Mouse (Mus musculus): Measurements from ENCODE around the gene Reps2. TPM values are rescaled to one million over a fixed set of nuclear protein-coding genes. Genes with fewer than 3 reads are reported as not detected.

Gene Reps2
- polyA plus RNA-seq, 1 experiment from 2014 or later, result 1.9 TPM

DNA sequence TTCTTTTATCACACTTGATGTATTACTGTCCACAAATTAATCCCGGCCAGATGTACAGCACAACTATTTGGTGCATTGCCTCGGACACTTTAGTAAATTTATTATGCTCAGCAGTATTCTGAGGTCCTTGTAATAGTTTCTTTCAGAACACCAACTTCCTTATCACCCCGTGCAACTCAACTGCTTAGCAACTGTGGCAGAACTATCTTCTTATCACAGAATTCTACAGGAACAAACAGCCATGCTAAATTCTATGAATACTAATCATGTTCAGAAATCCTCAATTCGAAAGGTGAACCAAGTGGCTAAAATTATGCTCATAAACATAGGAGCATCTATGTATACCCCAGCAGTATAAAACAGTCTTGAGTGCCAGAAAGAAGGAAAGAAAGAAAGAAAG is 1.7 kb downstream of the Reps2 start:
- WGBS, result 65% methylated on average over 4 of the region's 4 CpGs
- ATAC-seq (ENCODE audit: low FRiP score), result no peak
- H3K4me1 ChIP-seq, result peaks cover 2% of the 10 kb centered on the region; the same call in 1 of the 2 replicates
- H3K9ac ChIP-seq (replicated peaks), result no peak overlapping the region
- H3K9me3 ChIP-seq (replicated peaks), result no peaks in the 10 kb centered on the region
- no peak overlapping the region for H3K4me3 ChIP-seq (replicated peaks)
- H3K4me2 ChIP-seq, result peak overlapping the region; percentile 62
- H3K27me3 ChIP-seq (replicated peaks), result peaks cover 9% of the 10 kb centered on the region; the same call in 1 of the 2 replicates
- H3K27ac ChIP-seq (replicated peaks), result no peak overlapping the region
- no peaks in the 10 kb centered on the region for H3K36me3 ChIP-seq

DNA sequence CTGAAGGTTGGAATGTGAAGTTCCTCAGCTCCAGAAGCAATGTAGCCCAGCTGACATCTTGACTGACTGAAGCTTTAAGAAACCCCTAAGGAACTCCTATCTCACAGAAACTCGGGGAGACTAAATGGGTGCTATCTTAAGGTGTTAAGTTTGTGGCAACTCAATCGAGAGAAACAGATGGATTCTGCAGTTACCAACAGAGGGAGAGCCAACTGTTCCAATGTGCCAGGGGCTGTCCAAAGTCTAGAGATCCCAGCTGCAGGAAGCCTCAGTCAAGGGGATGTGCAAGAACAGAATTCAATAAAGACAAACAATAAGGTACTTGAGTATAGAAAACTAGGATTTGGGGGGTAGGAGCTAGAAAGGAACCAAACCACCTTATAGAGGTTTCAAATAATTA is 8.3 kb downstream of the Reps2 start:
- Histone ChIP-seq H3K4me2 (no peak overlapping the region), H3K4me1 (no peaks in the 10 kb centered on the region), H3K4me3 (replicated peaks) (no peak overlapping the region), H3K27ac (replicated peaks) (no peak overlapping the region), H3K27me3 (replicated peaks) (peaks cover 8% of the 10 kb centered on the region; the same call in 1 of the 2 replicates), H3K9me3 (replicated peaks) (no peaks in the 10 kb centered on the region), H3K9ac (replicated peaks) (no peak overlapping the region), H3K36me3 (no peaks in the 10 kb centered on the region)
- WGBS, result 58% methylated on average over 2 of the region's 2 CpGs
- ATAC-seq (ENCODE audit: low FRiP score), result no peak

DNA sequence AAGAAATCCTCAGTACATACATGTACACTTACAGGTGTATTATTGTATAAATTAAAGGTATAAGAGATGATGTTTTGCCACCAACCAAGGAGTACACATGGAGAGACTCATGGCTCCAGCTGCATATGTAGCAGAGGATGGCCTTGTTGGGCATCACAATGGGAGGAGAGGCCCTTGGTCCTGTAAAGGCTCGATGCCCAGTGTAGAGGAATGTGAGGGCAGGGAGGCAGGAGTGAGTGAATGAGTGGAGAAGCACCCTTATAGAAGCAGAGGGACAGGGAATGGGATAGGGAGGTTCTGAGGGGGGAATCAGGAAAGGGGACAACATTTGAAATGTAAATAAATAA is 21.4 kb downstream of the Reps2 start:
- no peak for ATAC-seq (ENCODE audit: low FRiP score)
- Histone ChIP-seq H3K36me3 (no peaks in the 10 kb centered on the region), H3K9me3 (replicated peaks) (no peaks in the 10 kb centered on the region), H3K4me3 (replicated peaks) (no peak overlapping the region), H3K4me2 (no peak overlapping the region), H3K9ac (replicated peaks) (no peak overlapping the region), H3K27ac (replicated peaks) (no peak overlapping the region), H3K4me1 (no peaks in the 10 kb centered on the region), H3K27me3 (replicated peaks) (no peaks in the 10 kb centered on the region)
- 56% methylated on average over 1 of the region's 1 CpGs for WGBS

DNA sequence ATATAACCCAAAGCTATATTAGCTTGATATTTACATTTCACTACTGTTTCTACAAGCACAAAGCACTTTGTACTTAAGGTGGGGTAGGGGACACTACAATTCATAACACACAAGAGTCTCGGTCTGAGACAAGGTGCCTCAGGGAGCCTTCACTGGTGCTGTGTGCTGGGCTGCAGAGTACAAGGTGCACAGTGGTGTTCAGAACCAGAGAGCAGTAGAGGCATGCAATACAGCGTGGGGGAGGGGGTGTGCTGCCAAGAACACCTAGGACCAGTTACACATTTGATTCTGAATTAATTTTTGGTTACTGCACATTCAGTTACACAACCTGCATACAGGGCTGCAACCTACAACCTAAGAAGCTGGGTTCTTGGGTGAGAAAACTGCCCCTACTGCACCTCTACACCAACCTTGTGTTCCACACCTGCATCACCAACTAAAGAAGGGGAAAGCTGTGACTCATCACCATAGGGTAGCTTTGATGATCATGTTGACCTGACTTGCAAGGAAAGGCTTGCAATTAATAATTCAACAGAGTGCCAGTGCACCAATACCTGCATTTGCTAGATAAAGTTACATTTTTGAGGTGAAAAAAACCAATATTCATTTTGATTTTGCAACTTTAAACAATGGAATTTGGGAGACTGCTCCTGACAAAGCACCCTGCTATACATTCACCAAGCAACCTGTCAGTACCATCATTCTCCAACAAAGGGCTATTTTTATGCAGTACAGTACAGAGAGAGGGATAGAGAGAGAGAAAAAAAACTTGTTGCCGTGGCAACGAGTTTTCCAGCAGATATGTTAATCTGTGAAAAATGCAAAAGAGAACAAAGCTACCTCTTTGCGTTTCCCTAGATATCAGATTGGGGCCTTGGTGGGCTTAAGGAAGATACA is 22.0 kb downstream of the Reps2 start:
- Histone ChIP-seq H3K9me3 (replicated peaks) (no peaks in the 10 kb centered on the region), H3K4me3 (replicated peaks) (no peak overlapping the region), H3K4me1 (no peaks in the 10 kb centered on the region), H3K27ac (replicated peaks) (no peak overlapping the region), H3K9ac (replicated peaks) (no peak overlapping the region), H3K36me3 (no peaks in the 10 kb centered on the region), H3K4me2 (no peak overlapping the region), H3K27me3 (replicated peaks) (no peaks in the 10 kb centered on the region)
- 76% methylated on average over 5 of the region's 5 CpGs for WGBS
- 0 out of 2 replicates have a peak, but pooled peaks have one; percentile 45 for ATAC-seq (ENCODE audit: low FRiP score)

DNA sequence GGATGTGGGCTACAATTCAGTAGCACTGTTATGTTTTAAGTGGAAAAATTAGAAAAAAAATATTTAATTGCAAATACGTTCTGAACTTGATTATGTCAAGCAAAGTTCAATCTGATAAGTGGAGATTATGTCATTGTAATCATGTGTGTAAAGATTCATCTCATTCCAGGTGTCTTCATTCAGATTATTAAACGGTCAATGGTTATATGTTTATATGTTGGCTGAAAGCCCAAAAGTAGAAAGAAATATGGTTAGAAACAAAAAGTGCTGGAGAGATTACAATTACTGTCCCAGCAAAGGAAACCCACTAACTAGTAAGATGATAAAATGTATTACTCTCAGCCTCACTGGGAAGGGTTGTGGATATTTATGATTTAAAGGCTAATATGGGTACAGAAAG is 23.7 kb downstream of the Reps2 start:
- H3K9ac ChIP-seq (replicated peaks), result no peak overlapping the region
- H3K27ac ChIP-seq (replicated peaks), result no peak overlapping the region
- H3K4me3 ChIP-seq (replicated peaks), result no peak overlapping the region
- peaks cover 1% of the 10 kb centered on the region; the same call in 1 of the 2 replicates for H3K27me3 ChIP-seq (replicated peaks)
- WGBS, result 83% methylated on average over 2 of the region's 2 CpGs
- ATAC-seq (ENCODE audit: low FRiP score), result no peak
- no peaks in the 10 kb centered on the region for H3K36me3 ChIP-seq
- no peak overlapping the region for H3K4me2 ChIP-seq
- no peaks in the 10 kb centered on the region for H3K4me1 ChIP-seq
- H3K9me3 ChIP-seq (replicated peaks), result no peaks in the 10 kb centered on the region

DNA sequence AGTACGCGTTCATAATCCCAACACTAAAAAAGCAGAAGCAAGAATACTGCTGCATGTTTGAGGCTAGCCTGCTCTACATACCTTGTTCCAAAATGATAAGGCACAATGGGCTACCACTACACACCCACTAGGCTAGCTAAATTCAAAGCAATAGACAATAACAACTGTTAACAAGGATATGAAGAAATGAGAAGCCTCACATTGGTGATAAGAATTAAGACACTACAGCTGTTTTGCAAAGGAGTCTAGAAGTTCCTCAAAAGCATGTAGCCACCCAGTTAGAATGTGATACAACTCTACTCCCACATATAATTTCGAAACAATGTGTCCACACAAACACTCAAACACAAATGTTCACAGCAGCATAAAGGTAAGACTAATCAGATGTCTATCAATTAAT is 24.9 kb downstream of the Reps2 start:
- ATAC-seq (ENCODE audit: low FRiP score), result no peak
- 87% methylated on average over 3 of the region's 3 CpGs for WGBS
- Histone ChIP-seq H3K9me3 (replicated peaks) (no peaks in the 10 kb centered on the region), H3K4me1 (no peaks in the 10 kb centered on the region), H3K27me3 (replicated peaks) (peaks cover 3% of the 10 kb centered on the region; the same call in 1 of the 2 replicates), H3K9ac (replicated peaks) (no peak overlapping the region), H3K27ac (replicated peaks) (no peak overlapping the region), H3K4me2 (no peak overlapping the region), H3K36me3 (no peaks in the 10 kb centered on the region), H3K4me3 (replicated peaks) (no peak overlapping the region)

DNA sequence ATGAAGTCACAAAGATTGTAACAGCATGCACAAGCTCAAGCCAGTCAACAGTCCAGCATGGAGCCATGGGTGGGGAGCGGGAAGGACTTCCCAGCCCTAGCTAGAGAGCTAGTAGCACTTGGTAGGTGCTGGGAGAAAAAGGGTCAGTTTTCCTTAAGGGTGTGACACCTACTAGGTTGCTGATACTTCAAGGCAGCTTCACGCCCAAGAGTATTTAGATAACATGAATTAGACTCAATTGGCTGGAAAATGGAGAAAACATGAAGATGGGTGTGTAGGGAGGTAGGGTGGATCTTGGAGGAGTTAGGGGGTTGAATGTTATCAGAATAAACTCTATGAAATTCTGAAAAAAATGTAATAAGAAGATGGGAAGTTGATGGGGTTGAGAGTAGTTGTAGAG is 37.3 kb downstream of the Reps2 start:
- Histone ChIP-seq H3K9me3 (replicated peaks) (no peaks in the 10 kb centered on the region), H3K4me3 (replicated peaks) (no peak overlapping the region), H3K36me3 (no peaks in the 10 kb centered on the region), H3K4me1 (no peaks in the 10 kb centered on the region), H3K9ac (replicated peaks) (no peak overlapping the region), H3K4me2 (no peak overlapping the region), H3K27ac (replicated peaks) (no peak overlapping the region), H3K27me3 (replicated peaks) (peaks cover 3% of the 10 kb centered on the region; the same call in 1 of the 2 replicates)
- ATAC-seq (ENCODE audit: low FRiP score), result no peak
- 88% methylated on average over 2 of the region's 2 CpGs for WGBS

DNA sequence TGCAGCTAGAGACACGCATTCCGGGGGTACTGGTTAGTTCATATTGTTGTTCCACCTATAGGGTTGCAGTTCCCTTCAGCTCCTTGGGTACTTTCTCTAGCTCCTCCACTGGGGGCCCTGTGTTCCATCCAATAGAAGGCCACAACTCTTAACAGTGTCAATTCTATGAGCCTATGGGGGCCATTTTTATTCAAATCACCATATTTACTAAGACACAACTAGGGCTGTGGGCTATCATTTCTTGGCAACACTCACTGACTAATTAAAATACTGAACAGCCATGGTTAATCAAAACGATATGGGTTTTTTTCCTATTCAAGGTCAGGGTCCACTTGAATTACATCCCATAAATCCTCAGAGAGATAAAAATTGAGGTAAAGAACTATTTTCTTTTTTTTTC is 43.8 kb downstream of the Reps2 start:
- Histone ChIP-seq H3K9me3 (replicated peaks) (no peaks in the 10 kb centered on the region), H3K36me3 (no peaks in the 10 kb centered on the region), H3K27ac (replicated peaks) (no peak overlapping the region), H3K4me2 (no peak overlapping the region), H3K27me3 (replicated peaks) (no peaks in the 10 kb centered on the region), H3K9ac (replicated peaks) (no peak overlapping the region), H3K4me1 (no peaks in the 10 kb centered on the region), H3K4me3 (replicated peaks) (no peak overlapping the region)
- no peak for ATAC-seq (ENCODE audit: low FRiP score)
- 59% methylated on average over 3 of the region's 3 CpGs for WGBS

DNA sequence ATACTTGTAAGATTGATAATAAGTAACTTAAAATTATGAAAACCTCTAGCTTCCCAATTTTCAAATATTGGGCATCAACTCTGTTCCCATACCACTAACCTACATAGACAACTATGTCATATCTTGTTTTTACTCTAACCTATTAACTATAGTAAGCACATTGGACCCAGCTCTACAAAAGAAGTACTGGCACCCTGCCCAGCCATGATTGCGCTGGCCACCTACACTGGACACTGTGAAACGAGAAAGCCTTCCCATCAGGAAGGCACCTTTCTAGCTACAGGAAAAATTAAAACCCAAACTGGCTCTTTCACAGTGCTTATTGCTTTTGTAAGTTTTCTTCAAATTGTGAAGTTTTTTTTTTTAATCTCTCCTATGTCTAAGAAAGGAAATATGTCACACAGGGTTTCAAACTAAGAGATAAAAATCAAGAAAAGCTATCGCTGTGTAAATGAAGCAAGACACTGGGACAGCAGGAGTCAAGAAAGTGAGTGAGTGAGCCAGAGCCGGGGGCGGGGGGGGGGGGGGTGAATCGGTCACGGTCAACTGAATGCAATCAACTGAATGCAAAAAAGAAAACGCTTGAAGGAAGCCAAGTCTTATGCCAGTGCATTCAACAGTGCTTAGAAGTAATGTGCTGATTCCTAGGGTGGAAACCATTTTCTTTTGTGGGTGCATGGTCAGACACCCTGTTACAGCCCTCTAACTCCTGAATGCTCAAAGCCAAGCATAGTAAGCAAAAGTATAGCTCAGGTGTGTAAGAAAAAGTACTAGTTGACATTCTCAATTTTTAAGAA is 52.2 kb downstream of the Reps2 start:
- Histone ChIP-seq H3K27me3 (replicated peaks) (no peaks in the 10 kb centered on the region), H3K36me3 (no peaks in the 10 kb centered on the region), H3K4me3 (replicated peaks) (no peak overlapping the region), H3K9ac (replicated peaks) (no peak overlapping the region), H3K9me3 (replicated peaks) (no peaks in the 10 kb centered on the region), H3K27ac (replicated peaks) (no peak overlapping the region), H3K4me1 (no peaks in the 10 kb centered on the region), H3K4me2 (no peak overlapping the region)
- ATAC-seq (ENCODE audit: low FRiP score), result no peak
- whole genome bisulfite sequencing, result 47% methylated on average over 8 of the region's 8 CpGs

DNA sequence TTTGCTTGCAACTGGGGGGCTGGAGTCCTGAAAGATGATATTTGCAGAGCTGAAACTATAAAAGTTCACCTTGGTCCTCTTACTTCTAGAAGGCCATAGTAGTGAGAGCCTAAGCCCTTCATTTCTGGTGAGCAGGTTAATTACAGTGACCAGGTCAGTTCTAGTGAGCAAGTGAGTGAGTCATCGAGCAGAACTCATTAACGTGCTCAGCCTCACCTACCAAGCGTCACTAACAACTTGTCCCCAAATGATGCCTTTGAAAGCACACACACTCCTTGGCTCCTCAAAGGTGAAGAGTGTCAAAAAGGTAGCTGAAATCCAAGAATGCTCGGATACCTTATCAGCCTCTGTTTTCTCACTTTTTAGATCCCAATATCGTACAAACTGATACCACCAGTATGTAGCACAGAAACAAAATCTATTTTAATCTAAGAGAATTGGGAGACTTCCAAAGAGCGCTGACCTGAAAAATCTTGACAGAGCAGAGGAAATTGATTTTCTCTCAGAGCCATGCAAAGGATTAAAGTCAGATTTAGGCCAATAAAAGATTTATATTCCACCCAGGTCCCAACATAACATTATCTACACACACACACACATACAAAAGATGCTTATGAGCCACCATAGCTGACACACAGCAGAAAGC is 53.2 kb downstream of the Reps2 start:
- no peak for ATAC-seq (ENCODE audit: low FRiP score)
- Histone ChIP-seq H3K9ac (replicated peaks) (no peak overlapping the region), H3K4me3 (replicated peaks) (no peak overlapping the region), H3K36me3 (no peaks in the 10 kb centered on the region), H3K27ac (replicated peaks) (no peak overlapping the region), H3K4me1 (no peaks in the 10 kb centered on the region), H3K9me3 (replicated peaks) (no peaks in the 10 kb centered on the region), H3K4me2 (no peak overlapping the region), H3K27me3 (replicated peaks) (no peaks in the 10 kb centered on the region)
- WGBS, result 67% methylated on average over 6 of the region's 6 CpGs

DNA sequence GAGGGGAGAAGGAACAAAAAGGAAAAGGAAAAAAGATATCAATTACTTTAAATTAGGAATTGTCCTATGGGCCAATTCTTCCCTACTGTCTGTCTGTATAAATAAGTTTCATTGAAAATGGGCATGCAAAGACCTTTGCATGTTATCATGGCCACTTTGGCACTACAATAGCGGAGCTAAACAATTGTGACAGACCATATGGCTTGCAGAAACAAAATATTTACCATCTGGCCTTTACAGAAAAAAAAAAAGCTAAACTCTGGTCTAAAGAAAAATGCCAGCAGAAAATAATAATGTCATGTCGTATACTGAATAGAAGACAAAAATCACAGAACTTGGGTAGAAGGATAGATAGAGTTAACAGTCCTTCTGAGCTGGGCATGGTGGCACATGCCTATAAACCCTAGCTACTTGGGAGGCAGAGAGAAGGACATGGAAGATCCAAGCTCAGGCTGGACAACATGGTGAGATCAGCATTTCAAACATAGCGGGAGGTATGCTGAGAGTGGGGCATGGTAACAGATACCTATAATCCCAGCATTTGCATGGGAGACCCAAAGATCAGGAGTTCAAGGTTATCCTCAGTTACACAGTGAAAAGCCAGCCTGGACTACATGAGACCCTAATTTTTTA is 54.2 kb downstream of the Reps2 start:
- H3K27ac ChIP-seq (replicated peaks), result no peak overlapping the region
- 83% methylated on average over 3 of the region's 3 CpGs for WGBS
- H3K4me3 ChIP-seq (replicated peaks), result no peak overlapping the region
- no peak for ATAC-seq (ENCODE audit: low FRiP score)
- no peaks in the 10 kb centered on the region; the same call in 1 of the 2 replicates for H3K27me3 ChIP-seq (replicated peaks)
- no peak overlapping the region for H3K9ac ChIP-seq (replicated peaks)
- H3K9me3 ChIP-seq (replicated peaks), result no peaks in the 10 kb centered on the region
- no peaks in the 10 kb centered on the region for H3K36me3 ChIP-seq
- H3K4me2 ChIP-seq, result no peak overlapping the region
- H3K4me1 ChIP-seq, result no peaks in the 10 kb centered on the region
